Mouse (Mus musculus): ENCODE results near the gene Olfr675.
"Not testable (repeated sequence)": the region's sequence is repeated elsewhere in the genome, so short reads cannot be mapped to it uniquely, and the experiment has no call there.

Gene Olfr675

DNA sequence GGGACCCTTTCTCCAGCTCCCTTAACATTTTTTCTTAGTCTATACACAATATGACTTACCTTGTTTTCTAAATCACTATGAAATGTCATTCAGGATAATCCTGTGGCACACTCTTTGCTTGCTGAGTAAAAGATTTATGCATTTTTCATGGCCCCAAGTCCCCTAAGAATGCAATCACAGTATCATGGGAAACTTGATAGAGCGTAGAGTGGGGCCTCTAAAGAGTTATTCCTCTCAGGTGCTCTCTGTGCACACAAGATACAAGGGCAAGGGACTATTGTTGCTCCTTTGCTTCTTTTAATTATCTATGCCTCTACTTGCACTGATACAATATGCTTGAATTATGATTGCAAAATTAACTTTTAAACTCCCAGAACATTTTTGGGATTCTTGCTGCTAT is at the start of gene Olfr675:
Gene Olfr675 (minus strand): TSS at position 101 of the 400 bp plus-strand sequence.
- no peak for DNase-seq (ENCODE audit: low spot score in 2 of 2)

- DNase-seq (ENCODE audit: low spot score in 2 of 2) = no peak
Observed at GRCm38 (mm10) chr7:105064175-105064574, 35.9 kb upstream of the Olfr675 start, which contains the start of gene Olfr678. Gene Olfr678 (plus strand): TSS chr7:105064475.

- DNase-seq (ENCODE audit: low spot score in 2 of 2) = no peak
Observed at GRCm38 (mm10) chr7:105058951-105059350, 30.7 kb upstream of the Olfr675 start.

GRCm38 (mm10) chr7:105033836-105034235 is 5.6 kb upstream of the Olfr675 start:
- DNase-seq (ENCODE audit: low spot score in 2 of 2) = not testable (repeated sequence)

DNA sequence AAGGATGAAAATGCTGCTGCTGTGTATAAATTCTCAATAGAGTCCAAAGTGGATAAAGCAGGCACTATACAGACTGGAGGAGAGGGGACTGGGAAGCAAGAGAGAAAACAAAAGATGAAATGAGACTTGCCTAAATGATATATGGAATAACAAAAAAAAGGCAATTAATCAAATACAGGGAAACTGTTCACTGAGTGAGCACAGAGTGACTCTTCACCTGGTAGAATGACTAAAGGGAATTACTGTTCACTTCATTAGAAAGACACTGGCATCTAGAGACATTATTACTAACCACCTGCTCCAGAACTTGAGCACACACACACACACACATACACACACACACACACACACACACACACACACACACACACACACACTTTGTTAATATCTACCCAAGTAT is 4.1 kb upstream of the Olfr675 start, which contains the start of gene Olfr676:
Gene Olfr676 (plus strand): TSS at position 301 of the 400 bp plus-strand sequence.
- no peak for DNase-seq (ENCODE audit: low spot score in 2 of 2)

GRCm38 (mm10) chr7:105022530-105022929 is 5.7 kb downstream of the Olfr675 start:
- no peak for DNase-seq (ENCODE audit: low spot score in 2 of 2)

DNA sequence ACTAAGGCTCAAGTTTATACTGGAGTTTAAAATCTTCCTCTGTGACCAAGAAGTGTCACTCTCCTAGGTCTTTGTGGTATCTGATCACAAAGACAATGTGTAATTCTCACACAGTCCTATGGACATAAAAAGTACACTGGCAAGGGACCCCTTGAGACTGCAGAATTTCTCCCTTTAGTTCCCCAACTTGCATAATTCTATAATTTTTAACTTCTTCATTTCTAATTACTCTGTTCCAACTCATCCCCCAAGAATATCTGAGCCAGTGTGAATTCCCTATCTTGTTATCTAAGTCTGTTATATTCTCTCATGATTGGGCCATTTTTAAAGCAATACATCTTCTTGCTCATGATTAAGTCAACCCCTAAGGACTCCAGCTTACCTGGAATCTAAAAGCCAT is 26.3 kb downstream of the Olfr675 start, which contains the start of gene Olfr672:
Gene Olfr672 (minus strand): TSS at position 101 of the 400 bp plus-strand sequence.
- no peak for DNase-seq (ENCODE audit: low spot score in 2 of 2)

DNA sequence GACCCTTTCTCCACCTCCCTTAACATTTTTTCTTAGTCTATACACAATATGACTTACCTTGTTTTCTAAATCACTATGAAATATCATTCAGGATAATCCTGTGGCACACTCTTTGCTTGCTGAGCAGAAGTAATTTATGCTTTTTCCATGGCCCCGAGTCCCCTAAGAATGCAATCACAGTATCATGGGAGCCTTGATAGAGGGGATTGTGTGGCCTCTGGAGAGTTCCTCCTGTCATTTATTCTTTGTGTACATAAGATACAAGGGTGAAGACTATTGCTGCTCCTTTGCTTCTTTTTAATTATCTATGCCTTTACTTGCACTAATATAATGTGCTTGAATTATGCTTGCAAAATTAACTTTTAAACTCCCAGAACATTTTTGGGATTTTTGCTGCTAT is 49.2 kb downstream of the Olfr675 start, which contains the start of gene Olfr671:
Gene Olfr671 (minus strand): TSS at position 101 of the 400 bp plus-strand sequence.
- DNase-seq (ENCODE audit: low spot score in 2 of 2) = no peak

DNA sequence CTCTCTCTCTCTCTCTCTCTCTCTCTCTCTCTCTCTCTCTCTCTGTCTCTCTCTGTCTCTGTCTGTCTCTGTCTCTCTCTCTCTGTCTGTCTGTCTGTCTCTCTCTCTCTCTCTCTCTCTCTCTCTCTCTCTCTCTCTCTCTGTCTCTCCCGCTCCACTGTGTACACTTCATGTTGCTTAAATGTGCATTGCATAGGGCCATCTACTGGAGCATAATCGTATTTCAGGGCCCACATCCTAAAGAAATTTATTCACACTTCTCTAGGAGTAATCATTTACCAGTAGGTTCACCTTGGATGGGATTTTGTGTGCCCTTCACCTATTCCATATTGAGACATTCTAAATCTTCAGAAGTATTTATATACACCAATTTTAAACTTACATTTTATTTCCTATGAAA is 55.8 kb downstream of the Olfr675 start:
- DNase-seq (ENCODE audit: low spot score in 2 of 2) = not testable (repeated sequence)

All from spleen, postnatal 10 days (tissue).